Mouse (Mus musculus) thymus, adult 2 months (tissue): ENCODE data around the gene Gm49361.

Experiments used
- CTCF ChIP-seq: fragments of 200-500 bp; IDR thresholded peaks from 2 replicates; pipeline ENCODE4 v1.5.1; 2012; ENCODE audit warnings: mild to moderate bottlenecking, control low read depth, low read length, moderate library complexity, borderline replicate concordance; ENCODE audit not compliant: control insufficient read depth, poor library complexity, insufficient read depth; ENCODE audit errors: extremely low read depth
- POLR2A ChIP-seq: fragments of 200-500 bp; IDR thresholded peaks from 2 replicates; pipeline ENCODE4 v1.6.1; 2012; ENCODE audit warnings: mild to moderate bottlenecking, low read length, control low read depth, moderate library complexity; ENCODE audit not compliant: control insufficient read depth, poor library complexity, insufficient read depth; ENCODE audit errors: extremely low read depth

DNA sequence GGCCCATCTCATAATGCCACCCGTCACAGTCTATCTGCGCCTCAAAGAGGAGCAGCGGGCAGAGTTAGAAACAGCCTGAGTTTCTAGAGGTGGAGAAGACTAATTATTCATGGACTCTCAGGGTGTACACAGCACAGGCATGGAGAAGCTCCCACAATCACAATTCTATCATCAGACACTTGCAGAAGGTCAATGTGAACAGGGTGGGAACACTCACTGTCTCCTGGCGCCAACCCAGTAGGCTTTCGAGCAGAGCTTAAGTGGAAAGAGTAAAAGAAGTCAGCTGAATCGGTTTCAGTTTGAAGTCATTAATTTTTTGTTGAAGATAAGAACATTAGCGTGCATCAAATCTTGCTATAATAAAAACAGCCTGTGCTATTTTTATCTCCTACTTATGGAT lies 37.3 kb downstream of the Gm49361 start:
- no peak for TF ChIP-seq CTCF
- TF ChIP-seq POLR2A = no peak
